Mouse (Mus musculus) layer of hippocampus, adult 8-10 months (tissue): ENCODE data around the gene Myo1b. TPM values are rescaled to one million over a fixed set of nuclear protein-coding genes. Genes with fewer than 3 reads are reported as not detected.

Experiments
- DNase-seq, 2 experiments: peaks; one replicate each; pipeline ENCODE4 v3.0.0; 2022; ENCODE audit warnings: low spot score in 2 of 2
- total RNA-seq, 4 experiments: library from RNA; stranded (reverse); gene quantifications; 2 replicates each; pipeline ENCODE4 v1.2.4; 2022

The Myo1b gene
- 10 to 100 TPM; 12.4 to 14.7 (median 13.6) TPM for total RNA-seq

DNA sequence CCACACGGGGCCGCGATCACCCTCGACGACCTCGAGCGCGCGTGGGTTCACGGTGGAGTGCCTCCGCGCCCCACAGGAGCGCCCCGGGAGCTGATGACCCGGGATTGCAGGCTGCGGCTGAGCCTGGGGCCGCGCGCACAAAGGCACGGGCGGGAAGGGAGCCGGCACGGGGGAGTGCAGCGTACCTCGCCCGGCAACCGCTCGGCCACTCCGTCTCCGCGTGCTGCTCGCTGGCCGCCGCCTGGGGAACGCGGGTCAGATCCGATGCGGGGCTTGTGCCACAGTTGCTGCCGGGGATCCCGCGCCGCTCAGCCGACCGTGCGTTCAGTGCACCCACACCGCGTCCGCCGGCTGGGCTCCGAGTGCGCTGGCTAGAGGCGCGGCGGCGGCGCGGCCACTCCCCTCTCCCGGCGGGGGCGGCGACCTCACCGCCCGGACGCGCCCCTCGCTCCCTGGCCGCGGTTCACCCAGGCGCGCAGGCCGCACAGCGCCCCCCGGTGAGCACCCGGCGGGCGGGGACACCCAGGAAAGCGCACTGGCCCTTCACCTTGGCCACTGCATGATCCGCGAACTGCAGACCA lies at the start of gene Myo1b:
TSS of gene Myo1b (minus strand) at position 496 of the 581 bp plus-strand sequence.
- DNase-seq = no peak

DNA sequence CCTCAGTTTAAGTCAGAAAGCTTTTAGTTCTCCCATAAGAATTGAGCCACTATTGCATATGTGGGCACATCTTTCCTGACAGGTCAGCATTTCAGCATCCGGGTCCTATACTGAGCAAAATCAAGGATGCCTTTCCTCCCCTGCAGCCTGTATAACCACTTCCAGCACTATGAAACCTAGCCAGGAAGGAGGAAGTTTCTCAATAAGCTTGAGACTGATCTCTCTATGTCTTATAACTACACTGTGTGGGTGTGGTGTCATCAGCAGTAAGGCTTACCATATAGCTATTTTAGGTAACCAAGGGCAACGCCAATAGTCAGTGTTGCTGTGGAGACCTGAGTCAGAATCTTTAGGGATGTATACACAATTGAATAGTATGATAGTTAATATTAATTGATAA lies 48.8 kb upstream of the Myo1b start:
- DNase-seq = no peak

DNA sequence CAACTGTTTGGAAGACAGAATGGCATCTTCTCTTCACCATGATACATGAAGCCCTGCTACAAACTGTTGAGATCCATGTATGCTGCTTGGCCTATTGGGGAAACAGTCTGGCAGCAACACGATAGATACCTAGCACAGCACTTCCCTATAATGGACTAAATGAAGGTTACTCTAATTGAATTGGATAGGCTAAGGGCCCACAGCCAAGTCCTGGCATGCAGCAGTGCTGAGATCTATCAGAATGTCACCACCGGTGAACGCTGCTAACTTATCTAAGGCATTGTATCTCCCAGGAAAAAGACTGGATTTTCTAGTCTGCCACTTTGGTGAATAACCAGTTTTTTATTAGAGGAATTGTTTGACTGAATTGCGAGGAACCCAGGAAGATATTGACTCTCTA lies 31.2 kb upstream of the Myo1b start:
- DNase-seq = no peak

DNA sequence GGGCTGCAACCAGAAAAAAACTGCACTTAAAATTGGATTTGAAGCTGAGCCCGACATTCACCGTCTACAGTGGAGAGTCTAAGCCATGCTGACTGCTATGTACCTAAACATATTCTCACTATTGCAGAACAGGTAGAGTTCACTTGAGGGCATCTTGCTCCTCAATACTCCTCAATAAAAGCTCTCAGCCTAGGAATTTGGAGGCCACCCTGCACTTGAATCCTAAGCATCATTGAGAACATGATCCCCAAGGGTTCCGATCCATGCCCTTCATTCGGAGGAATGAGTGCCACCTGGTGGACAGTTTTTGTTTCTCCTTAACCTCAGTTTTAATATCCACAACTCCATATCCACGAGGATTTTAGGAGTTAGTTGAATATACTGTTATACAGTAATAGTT lies 28.9 kb upstream of the Myo1b start:
- DNase-seq = peak in 1 of 2 experiments; percentile 20

DNA sequence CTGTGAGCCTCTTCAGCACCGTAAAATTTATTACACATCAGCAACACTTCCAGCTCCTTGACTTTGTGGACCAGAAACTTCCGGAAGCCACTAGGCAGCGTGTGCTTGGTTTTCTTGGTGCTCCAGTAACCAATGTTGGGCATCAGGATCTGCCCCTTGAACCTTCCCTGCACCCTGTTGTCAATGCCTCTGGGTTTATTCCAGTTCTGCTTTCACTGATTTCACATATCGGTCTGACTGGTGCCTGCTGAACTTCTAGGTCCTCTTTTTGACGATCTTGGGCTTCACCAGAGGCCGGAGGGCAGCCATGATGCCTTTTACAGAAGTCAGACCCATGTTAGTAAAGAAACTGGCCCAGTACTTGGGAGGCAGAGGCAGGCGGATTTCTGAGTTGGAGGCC lies 22.5 kb upstream of the Myo1b start:
- no peak for DNase-seq

DNA sequence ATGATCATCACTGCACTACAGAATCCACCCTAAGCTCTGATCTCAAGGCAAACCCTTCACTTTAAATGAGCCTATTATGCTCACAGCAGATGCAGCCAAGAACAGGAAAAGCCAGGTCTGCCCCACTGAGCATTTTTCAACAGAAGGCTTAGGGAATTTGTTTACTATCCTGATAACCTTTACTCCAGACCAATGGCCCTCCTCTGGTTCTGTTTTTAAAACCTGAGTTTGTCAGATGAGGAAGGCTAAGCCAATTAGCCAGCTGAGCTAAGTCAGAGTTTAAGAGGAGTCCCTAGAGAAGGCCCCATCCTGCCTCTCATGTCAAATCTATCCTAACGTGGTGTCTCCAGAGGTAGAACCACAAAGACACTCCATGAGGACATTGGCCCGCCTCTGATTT lies 19.1 kb upstream of the Myo1b start:
- DNase-seq = no peak

DNA sequence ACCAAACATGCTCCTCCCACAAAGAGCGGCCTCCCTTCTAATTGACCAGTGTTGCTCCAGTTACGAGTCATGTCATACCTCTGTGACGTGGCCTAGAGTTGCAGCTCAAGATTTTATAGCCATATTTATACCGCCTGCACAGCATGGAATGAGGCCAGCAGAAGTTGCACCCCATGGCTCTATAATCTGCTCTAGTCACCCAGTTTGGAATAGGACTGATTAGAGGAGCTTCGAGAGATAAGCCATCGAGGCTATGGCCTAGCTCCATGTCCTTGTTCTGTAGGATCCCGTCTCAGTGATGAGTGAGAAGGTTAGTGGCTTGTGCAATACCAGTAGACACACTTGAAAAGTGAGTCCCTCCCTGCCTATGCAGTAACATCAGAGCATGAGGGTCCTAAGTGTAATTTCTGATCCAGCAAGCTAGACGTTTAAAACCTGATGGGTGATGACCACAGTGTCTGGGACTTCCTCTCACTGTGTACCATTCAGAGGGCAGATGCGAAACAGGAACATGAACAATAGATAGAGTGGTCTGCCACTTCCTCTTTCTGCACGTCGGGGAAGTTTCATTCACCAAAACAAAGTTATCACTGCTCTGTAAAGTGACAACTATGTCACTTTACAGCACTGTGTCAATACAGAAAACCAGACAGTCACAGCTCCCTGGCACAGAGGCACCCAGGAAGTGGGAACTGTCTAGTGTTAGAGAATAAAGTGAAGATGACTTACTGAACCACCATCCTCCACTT lies 18.5 kb upstream of the Myo1b start:
- DNase-seq = no peak

DNA sequence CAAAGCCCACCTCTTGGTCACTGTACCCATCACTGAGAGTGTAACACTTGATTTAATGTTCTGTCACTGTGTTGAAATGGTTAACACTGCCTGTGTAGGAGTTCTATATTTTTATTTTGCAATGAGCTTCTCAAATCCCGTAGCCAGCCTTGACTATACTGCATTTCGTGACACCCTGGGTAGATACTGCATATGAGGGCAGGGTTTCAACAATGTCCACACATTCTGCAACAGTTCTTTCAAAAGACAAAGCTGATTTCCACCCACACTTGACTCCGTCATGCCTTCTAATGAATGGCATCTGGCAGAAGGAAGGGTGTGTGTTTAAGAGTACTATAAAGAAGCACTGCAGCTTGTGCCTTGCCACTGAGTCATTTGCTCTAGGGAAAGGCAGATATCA lies 17.0 kb upstream of the Myo1b start:
- no peak for DNase-seq

DNA sequence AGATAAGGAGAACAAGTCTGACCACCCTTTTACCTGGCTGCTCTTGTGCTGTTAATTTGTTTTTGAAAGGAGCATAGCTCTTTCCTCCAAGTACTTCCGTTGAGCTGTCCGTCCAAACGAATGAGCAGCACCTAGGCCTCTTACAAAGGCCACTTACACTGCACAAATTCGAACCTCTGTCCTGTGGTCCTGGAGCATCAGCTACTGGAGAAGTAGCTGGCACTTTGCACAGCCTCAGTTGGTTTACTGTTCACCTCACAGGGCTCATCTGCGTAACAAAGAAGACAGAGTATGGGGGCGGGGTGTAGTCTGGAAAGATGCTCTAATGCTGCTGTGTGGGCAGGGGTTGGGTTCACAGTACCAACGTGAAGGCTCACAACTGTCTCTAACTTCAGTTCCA lies 15.7 kb upstream of the Myo1b start:
- no peak for DNase-seq

DNA sequence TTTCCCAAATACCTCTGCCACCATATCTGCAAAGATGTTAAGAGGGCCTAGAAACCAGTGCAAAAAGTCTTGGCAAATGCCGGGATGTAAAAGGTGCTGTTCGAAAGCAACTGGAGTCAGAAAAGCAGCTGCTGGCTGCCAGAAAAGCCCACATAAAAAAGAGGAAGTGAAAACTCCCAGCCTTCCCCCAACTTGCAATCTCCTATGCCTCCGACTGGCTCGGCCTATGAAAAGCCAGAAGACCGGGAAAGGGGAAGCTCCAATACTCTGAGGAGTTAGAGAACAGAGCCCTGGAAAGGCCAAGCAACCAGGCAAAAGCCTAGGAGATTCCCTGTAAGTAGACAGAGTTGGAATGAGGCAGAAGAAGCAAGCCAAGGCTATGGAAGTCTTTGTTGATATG lies 14.7 kb upstream of the Myo1b start:
- no peak for DNase-seq

DNA sequence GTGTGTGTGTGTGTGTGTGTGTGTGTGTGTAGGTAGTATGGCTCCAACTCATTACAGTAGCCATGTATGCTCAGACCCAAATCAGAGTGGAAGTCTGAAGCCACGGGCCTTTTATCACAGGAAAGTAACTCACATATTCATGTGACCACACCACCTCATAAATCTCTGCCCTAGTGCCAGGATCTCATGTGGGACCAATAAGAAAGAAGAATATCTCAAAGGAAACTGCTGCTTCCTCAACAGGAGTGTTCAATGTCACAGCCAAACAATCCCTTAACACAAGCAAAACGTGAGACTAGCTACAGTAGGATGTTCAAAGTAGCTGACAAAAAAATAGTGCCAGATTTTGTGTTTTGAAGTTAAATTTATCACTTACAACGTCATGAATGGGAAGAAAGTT lies 13.7 kb upstream of the Myo1b start:
- no peak for DNase-seq

DNA sequence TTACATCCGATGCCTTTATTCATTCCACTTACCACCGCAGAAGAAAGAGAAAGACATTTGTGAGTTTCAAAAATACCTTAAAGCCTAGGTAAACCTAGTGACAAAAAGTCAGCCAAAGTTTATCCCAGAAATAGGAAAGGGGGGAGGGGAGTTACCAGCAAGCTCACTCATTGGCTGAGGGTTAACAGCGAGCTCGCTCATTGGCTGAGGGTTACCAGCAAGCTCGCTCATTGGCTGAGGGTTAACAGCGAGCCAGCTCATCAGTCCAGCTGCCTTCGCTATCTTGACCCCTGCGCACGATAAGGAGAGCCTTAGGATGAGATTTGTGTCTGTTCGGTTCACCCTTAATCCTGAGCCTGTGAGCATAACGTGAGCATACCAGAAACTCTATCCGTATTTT lies 6.9 kb upstream of the Myo1b start:
- DNase-seq = no peak

DNA sequence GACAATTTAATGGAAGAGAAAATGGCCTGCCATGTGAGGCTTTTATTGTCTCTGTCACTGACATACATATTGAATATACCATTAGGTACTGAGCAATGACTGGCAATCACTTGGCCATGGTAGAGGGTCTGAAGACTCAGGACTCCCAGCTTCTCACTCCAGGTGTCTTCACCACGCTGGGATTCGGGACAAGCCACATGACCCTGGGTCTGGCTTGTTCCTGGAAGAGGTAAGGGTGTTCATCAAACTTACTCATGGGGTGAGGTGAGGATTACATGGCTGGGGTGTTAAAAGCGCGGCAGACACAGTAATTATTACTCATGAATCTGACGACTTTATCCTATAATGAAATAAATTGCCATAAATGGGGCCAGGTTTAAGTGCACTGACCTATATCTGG lies 405 bp upstream of the Myo1b start:
- DNase-seq = no peak

DNA sequence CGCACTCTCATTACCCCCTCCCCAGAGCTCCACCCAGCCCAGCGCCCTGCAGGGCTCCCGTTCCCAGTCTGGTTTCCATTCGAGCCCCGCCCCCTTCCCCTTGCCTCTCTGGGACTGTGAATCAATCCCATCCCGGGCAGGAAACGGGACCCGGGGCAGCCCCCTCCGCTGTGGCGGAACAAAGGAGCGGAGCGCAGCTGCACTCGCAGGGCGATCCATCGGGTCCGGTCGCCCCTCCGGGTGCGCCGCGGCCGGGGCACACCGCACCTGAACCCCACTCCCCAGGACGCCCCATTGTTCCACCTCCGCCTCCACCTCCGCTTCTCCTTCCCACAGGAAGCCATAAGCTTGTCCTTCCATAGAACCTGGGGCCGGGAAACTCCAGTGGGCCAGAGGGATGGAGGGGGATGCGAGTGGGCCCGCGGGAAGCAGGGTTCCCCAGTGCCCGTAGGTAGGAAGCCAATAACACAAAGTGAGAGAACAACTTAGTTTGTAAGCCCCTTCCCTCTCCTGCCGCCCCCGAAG lies 758 bp downstream of the Myo1b start:
- peak in 1 of 2 experiments; percentile 7 for DNase-seq

DNA sequence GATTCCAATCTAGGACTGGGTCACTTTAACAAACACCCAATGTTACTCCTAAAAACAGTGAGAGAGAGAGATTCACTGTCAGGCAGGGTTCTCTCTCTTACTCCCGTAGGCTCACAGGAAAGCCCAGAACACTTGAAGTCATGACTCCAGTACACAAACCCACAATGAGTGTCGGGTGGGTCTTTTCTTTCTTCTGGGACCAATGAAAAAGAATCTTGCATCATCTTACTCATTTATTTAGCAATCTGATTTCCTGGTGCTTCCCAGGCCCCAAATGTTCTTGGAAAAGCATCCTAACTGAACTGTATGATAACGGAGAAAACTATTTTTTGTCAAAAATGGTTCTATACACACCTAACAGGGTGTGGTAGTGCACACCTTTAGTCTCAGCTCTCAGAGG lies 1.8 kb downstream of the Myo1b start:
- DNase-seq = no peak

DNA sequence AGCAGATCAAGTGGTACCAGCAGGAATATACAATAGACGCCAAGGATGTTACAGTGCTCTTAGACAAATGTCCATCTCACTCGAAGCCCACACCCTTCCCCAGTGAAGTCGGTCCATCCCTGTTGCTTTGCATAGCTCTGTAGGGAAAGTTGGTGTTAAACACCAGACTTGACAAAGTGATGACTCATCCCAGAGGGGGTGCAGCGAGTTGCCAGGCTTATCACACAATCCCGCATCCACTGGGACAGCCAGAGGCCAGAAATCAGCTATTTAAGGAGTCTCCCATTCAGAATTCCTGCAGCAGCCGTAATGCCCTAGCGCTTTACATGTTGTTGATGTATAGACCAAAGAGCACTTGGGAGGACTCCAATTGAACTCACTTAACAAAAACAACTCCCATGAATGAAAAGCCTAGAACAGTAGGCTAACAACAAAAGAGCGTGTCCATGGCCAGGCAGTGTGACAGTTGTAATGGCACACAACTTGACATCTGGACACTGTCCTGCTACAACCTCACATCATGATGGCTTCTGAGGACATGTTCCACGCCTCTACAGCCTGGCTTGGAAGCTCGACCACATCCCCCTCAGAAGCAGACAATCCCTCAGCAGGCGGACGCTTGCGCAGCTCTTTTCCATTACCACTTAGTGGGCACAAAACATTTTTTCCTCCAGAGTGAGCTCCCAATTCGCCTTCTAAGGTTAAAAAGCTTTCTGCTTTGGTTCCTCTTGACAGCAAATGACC lies 2.6 kb downstream of the Myo1b start:
- no peak for DNase-seq

DNA sequence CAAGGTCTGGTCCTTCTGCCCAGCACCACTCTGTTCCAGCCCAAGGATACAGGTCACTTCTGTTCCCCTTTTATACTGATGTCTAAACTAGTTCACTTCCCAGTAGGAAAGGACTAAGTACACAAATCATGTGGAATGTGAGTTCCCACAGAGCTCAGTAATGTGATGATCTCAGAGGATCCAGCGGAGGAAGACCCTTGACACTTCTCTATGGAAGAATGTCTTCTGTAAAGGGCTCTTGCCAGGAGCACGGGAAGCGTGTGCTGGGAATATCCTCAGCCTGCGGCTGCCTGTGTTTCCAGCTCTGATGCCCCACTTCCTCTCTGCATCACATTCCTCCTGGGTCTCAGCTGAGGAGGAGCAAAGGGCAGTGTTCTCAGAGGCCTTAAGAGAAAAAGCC lies 4.5 kb downstream of the Myo1b start:
- no peak for DNase-seq

DNA sequence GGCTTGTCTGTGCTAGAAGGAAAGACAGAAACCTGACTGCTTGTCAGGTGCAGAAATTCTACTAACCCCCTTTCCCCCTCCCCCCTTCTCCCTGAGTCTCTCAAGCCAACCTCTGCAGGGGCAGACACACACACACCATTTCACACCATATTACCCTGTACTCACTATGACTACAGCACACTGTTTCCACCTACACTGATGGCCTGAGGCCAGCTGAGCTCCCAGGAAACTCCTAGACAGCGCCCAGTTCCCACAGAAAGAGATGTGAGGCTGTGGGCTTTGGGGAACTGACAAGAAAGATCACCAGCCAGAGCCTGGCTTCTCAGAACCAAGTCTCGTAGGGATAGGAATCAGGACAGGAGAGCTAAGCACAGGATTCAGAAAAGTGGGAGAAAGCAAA lies 6.7 kb downstream of the Myo1b start:
- no peak for DNase-seq

DNA sequence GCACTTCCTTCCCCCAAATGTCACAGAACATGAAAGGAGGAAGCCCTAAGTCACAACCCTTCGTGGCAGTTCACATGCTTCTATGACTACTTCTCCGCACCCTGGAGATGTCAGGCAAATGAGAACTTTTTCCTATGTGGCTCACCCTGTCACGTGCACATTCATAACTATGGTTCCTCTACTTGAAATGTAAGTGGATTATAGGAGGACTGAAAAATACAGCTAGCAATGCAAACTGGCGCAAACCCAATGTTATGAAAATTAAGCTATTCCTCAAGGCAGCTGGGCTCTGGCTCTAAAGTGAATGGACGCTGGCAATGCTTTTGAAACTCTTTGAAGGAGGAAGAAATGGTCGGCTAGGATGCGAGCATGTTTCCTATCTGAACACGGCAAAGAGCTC lies 8.1 kb downstream of the Myo1b start:
- DNase-seq = no peak

DNA sequence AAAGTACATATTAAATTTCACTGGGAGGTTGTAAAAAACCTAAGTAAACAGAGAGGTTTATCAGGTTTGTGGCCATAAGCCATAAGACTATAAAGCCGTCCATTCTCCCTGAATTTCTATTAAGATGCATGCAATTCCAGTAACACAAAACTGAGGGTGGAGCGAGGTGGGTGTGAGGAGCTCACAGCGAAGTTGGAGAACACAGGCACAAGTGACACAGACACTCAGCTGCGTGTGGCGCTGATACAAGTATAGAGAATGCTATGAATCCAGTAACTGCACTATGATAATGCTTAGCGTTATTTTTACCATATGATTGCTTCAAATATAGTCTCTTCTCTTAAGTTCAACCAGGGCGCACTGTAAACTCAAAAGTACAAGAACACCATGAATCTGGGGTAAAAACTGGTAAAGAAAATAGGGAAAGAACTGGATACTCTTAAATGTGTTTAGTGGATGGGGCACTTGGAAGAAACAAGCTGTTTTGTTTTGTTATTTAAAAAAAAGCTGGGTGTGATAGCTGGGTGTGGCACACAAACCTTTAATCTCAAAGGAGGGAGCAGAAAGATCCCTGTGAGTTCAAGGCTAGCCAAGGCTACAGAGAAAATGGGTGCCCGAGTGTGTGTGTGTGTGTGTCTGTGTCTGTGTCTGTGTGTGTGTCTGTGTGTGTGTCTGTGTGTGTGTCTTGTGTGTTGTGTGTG lies 9.5 kb downstream of the Myo1b start:
- no peak for DNase-seq

DNA sequence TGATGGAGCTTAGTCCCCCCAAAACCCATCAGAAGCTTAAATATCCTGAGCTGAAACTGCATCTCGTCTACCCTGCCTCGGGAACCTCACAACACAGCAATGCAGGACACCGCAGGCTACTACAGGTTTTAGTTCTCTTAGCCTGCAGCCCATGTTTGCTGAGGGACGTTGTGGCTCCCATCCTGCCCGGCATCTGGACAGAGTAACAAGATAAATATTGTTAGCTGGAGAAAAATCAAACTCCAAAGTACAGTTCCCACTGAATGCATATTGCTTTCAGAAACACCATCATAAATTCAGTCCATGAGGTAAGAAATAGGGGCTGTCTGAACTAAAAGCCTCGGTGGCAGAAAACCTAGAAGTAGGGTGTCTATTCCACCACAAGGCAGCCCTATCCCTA lies 10.8 kb downstream of the Myo1b start:
- no peak for DNase-seq

DNA sequence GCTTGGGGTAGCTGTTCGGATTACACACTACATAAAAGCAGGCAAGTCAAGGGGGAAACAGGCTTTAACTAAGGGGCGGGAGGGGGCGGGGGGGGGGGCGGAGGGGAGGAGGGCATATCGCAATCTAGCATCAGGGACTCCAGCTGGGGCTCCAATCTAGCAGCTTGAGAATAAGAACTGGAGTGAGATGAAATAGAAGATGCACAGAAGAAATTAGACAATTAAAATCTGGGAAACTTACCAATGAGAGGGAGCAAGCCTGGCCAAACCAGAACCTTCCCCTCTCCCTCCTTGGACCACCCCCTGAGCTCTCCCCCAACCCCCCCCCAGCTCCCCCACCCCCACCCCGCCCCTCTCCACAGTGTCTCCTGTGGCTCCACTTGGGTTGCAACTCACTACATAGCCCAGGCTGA lies 18.7 kb downstream of the Myo1b start:
- DNase-seq = no peak
